Mouse (Mus musculus): ENCODE results near the gene Rad51b.

DNA sequence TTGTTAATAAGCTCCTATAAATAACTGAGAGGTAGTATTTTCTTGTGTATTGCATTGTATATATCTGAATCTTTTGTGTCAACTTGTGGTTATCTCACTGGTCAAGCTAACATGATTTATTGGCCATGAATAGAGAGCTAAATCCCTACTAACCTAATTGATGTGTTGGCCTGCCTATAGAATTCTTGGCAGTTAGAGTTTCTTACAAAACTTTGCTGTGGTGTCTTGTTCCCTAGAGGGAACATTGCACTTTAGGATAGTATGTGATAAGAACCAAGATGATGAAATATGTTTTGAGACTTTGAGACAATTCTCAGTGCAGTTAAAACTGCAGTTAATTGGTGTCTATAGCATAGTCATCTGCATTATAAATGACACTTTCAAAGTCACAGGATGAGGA is 299.8 kb downstream of the Rad51b start:
- TF ChIP-seq CTCF (IDR thresholded peaks at IDR 0.05; ENCODE audit: low read depth, low read length) (no peak), POLR2A (IDR thresholded peaks at IDR 0.05; ENCODE audit: insufficient read depth, low read length) (no peak), EP300 (IDR thresholded peaks at IDR 0.05; ENCODE audit: insufficient read depth, low read depth, low read length) (no peak)
